Comparison of ENCODE assay signal across 21 mouse cellular contexts in genomic region chr4:13345044-13345630, GRCm38 (mm10).
"Had no signal": no experiment of that assay in that cellular context is flagged by ENCODE, and none has a peak within 500 bp of the region (broad histone marks: within the 10 kb centered on the region; RNA-seq: fewer than 3 reads in every experiment).

No protein-coding gene starts in this region.

- H3K27ac ChIP-seq: kidney, postnatal 0 days; layer of hippocampus, adult 2 months; limb, embryonic 10.5 days; limb, embryonic 13.5 days; liver, embryonic 12.5 days; liver, embryonic 15.5 days; lung, embryonic 15.5 days; midbrain, embryonic 10.5 days; midbrain, embryonic 13.5 days; stomach, embryonic 15.5 days had no signal

- H3K4me2 ChIP-seq: limb, embryonic 13.5 days; liver, embryonic 12.5 days; liver, embryonic 15.5 days; lung, embryonic 15.5 days; midbrain, embryonic 13.5 days; stomach, embryonic 15.5 days had no signal

- H3K4me1 ChIP-seq: limb, embryonic 10.5 days; limb, embryonic 13.5 days; liver, embryonic 12.5 days; liver, embryonic 15.5 days; lung, embryonic 15.5 days; megakaryocyte, embryonic 14.5 days; stomach, embryonic 15.5 days had no signal

- H3K9me3 ChIP-seq: limb, embryonic 10.5 days; limb, embryonic 13.5 days; liver, embryonic 12.5 days; liver, embryonic 15.5 days; lung, embryonic 15.5 days; megakaryocyte, embryonic 14.5 days; midbrain, embryonic 10.5 days; midbrain, embryonic 13.5 days; stomach, embryonic 15.5 days had no signal

- H3K9ac ChIP-seq: limb, embryonic 13.5 days; liver, embryonic 12.5 days; liver, embryonic 15.5 days; lung, embryonic 15.5 days; midbrain, embryonic 13.5 days; stomach, embryonic 15.5 days had no signal

- H3K27me3 ChIP-seq: limb, embryonic 13.5 days; liver, embryonic 12.5 days; liver, embryonic 15.5 days; lung, embryonic 15.5 days; megakaryocyte, embryonic 14.5 days; midbrain, embryonic 13.5 days; stomach, embryonic 15.5 days had no signal

- H3K36me3 ChIP-seq: limb, embryonic 10.5 days; limb, embryonic 13.5 days; liver, embryonic 12.5 days; liver, embryonic 15.5 days; lung, embryonic 15.5 days; midbrain, embryonic 10.5 days; midbrain, embryonic 13.5 days; stomach, embryonic 15.5 days had no signal

- DNase-seq: kidney, postnatal 25 days; layer of hippocampus, adult 9-11 months; liver; lung, adult 18-20 months; lung, postnatal 10 days; lung, postnatal 36 days; retina, postnatal 1 day; right cerebral cortex, postnatal 25 days; spleen, adult 18-20 months; thymus, postnatal 25 days had no signal

- H3K4me3 ChIP-seq: layer of hippocampus, adult 2 months; limb, embryonic 10.5 days; limb, embryonic 13.5 days; liver, embryonic 12.5 days; liver, embryonic 15.5 days; lung, embryonic 15.5 days; megakaryocyte, embryonic 14.5 days; midbrain, embryonic 10.5 days; midbrain, embryonic 13.5 days; stomach, embryonic 15.5 days had no signal

- ATAC-seq: liver, embryonic 12.5 days; midbrain, embryonic 13.5 days had no signal
